Mouse (Mus musculus) testis, postnatal 10 days (tissue): ENCODE data around the gene Igfbp7.

Source experiments
- DNase-seq: peaks from one replicate; pipeline ENCODE4 v3.0.0; 2021; ENCODE audit warnings: low spot score

Igfbp7 gene

DNA sequence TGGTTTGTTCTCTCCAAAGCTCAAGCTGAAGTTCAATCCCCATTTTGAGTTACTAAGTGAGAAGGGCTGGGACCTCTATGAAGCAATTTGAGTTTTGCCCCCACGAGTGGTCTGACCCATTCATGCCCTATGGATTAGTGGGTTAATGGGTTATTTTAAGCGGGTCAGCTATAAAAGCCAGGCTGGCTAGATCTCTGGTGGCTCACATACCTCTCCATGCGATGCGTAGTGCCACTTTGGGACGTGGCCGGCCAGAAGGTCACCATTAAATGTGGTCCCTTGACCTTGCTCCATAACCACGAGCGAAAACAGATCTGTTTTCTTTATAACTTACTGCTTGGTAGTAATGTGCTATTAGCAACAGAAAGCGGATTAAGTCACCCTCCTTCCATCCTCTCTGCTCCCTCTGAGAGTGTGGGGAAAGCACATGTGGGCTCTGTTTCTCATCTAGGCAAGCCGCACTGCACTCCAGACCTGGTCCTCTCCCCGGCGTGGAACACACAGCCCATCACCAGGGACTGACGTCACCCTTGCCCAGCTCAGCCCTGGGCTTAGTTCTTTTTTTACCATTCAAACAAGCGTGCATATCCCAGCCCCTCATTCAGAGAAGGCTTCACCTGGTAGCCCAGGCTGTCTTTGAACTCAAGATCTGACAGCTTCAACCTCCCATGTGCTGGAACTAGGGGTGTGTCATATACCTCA, 28.3 kb downstream of the Igfbp7 start:
- no peak for DNase-seq

DNA sequence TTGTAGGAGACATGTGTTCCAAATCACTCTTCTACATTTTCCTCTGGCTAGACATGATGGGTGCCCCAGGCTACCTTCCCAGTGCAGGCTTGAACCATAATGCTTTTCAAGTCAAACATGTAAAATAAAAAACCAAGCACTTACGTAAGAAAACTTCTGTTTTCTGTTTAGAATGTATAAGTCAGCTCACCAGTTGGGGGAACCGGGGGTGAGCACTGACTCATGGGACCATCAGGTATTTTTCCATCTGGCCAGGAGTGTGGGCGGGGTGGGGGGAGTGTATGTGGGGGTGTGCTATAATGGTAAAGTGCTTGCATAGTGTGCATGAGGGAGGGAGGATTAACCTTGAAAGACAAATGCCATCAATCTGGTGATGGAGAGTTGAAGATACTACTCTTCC, 29.8 kb downstream of the Igfbp7 start:
- no peak for DNase-seq

DNA sequence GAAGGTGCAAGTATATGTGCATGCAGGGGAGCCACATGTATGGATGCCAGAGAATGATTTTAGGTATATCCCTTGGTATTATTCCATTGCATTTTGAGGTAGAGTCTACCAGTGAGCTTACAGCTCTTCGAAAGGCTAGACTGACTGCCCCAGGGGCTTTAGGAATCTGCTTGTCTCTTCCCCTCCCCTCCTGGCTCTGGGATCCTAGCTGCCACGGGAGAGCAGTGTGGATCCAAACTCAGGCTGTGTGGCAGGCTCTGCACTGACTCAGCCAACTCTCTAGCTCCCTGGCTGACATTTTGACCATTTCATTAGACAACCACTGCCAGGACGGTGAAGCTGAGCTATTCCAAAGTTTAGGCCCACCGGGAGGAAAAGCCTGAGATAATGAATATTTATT, 32.3 kb downstream of the Igfbp7 start:
- DNase-seq = no peak

DNA sequence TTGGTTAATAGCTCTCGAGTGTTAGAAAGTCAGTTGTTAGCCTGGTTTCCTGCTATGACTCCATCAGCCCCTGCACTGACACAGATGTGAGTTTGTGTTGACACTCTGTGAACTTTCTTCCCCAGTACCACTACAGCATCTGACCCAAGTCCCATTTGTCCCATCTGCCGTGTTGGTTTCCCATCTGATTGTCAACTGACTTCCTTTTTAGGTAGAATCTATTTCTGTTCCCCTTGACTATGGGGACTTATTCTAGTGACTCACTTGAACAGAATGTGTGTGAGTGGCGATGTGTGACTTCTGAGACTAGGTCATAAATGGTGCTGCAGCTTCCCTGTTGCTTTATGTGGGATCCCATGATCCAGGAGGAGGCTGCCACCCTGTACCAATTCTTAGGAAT, 32.9 kb downstream of the Igfbp7 start:
- DNase-seq = no peak

DNA sequence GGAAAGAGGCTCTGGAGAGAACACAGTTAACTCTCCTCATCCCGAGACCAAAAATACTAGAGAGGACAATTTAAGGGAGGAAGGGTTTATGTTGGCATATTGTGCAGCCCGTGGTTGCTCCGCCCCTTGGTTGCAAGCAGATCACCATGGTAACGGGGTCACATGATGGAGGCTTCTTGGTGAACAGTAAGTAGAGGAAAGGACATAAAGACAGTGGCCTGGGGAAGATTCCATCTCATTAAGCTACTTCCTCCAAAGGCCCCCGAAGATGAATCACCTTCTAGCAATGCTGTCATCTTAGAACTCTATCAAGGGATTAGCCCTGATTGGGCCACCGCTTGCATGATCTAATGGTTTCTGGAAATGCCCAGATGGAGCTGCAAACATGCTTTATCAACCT, 35.1 kb downstream of the Igfbp7 start:
- peak; percentile 73 for DNase-seq

DNA sequence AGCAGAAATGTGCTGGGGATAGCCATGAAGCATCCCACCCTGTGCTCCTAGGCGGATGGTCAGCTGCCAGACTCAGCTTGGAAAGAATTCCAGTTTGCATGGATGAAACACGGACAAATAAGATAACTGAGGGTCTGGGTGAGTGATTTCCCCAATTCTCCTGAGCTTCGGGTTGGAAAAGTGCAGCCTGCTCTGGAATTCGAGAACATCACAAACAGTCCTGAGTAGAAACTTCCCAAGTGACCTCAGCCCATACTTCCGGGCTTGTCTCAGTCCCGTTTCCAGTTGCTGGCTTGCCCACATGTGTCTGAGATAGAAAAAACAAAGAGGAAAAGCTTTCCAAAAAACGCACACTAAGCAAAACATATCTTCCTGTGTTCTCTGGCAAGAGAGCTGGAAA, 35.6 kb downstream of the Igfbp7 start:
- no peak for DNase-seq

DNA sequence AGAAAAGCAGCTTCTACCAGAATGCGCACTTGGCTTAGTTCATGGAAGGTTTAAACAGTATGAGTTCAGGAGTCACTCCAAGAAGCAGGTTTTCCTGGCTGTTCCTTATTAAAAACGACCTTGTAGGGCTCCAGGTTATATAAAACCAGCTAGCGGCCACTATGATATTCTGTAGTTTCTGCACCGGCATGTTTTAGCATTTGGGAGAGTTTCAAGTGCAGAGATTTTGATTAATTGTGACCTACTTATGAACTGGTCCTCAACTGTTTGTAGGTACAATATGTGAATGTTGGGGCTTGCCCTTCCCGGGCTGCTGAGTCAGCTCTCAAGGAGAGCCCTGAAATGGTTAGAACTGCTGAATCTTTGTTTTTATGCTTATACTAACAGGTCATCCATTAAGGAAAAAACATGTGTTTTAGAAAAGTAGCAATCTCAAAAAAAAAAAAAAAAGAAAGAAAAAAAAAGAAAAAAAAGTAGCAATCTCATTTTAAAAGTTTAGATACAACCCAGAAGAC, 37.4 kb downstream of the Igfbp7 start:
- DNase-seq = no peak

DNA sequence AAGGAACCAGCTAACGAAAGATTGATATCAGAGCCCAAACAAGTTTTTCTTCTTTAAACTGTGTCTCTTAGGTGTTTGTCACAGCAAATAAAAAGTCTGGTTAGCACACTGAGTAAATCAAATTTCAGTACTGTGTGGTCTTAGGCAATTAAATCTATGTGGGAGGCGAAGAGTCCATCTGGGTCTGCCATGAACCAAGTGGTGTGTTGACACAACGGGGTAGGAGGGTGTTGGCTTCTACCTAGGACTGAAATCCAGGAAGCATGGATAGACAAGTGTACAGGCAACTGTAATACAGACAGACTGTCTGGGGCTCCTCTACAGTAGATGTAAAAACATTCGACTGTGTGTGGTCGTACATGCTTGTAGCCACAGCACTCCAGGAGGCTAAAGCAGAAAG, 38.4 kb downstream of the Igfbp7 start:
- DNase-seq = no peak

DNA sequence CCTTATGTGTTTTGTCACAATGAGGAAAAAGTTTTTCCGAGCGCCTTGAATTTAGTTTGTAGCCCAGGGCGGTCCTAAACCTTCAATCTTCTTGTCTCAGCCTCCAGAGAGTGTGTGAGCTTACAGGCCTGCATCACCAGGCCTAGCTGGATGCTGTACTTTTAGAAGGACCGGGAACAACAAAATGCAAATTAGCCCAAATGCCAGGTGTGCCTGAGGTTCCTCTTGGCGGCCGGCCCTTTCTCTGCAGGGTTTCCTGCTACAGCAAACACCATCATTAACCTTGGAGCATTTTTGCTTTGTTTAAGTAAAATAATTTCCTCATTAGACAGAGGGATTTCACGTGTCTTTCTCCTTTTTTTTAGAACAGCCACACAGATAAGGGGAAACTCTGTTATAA, 39.6 kb downstream of the Igfbp7 start:
- no peak for DNase-seq

DNA sequence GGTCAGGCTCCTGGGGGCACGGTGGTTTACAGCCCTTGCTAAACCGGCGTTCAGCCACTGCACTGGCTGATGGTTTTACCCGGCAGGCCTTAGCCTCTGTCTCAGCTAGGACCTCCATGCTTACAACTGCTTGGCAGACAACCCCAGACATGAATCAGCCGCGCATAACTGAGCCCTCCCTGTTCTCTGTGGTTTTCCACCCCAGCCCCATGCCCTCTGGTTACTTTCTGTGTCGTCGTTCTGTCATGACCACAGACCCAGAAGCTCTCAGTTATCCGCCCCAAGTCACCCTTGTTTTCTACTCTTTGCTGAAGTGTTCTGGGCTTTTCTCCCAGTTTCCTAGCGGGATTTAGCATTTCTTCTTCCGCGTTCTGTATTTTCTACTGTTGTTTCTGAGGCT, 40.2 kb downstream of the Igfbp7 start:
- DNase-seq = no peak

DNA sequence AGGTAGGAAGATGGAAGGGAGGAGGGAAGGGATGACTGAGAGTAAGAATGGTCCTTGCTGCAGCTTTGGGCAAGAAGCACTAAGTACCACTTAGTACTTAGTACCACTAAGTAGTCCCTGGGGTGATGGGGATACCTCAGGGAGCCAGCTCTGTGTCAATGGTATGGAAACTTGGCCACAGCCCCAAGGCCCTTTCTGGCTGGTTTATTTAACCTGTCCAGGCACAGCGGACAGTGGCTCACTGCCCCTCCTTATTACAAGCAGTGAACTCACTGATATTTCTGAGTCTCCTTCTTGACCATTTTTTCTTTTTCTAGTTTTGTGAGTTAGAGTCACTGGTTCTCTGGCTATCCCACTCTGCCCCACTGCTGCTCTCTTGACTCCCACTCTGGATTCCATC, 40.7 kb downstream of the Igfbp7 start:
- DNase-seq = no peak

DNA sequence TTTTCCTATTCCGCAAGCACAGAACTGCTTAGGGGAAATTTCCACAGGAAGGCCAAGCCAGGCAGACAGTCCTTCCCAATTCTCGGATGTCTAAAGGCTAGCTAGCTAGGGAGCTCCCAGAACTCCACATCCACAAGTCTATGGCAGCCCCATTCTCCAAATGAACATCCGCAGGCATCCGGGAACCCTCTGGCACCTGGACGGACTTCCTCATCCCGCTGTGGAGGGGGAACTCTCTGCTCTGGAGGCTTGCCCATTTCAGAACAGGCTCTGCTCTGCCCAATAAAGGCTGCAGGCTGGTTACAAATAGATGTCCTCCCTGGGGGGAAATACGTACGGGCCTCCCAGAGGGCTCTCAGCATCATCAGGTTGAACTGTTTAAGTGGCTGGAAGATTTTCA, 41.5 kb downstream of the Igfbp7 start:
- DNase-seq = no peak

DNA sequence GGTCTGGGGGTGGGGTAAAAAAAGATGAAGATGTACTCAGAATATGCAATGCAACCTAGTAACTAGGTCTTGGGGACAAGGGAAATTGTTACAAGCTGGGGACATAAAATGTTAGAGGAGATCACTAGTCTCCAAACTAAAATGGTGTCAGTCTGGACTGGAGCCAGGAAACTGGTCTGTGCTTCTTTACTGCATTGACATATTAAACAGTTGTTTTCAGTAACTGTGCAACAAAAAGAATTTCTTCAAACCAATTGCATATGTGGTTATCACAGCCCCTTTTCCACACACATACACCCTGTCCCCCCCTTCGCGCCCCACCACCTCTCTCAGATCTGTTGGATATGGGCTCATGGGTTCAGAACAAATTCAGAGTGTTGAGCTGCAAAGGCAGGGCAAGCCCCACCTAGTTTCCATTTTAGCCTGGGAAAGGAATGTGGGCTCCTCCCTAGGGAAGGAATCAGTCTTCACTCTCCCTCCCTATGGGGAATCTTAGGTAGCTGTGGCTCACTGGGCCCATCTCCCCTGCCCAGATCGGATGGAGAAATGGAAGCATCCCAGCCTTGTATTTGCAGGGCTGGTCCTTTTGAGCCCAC, 43.3 kb downstream of the Igfbp7 start:
- DNase-seq = no peak

DNA sequence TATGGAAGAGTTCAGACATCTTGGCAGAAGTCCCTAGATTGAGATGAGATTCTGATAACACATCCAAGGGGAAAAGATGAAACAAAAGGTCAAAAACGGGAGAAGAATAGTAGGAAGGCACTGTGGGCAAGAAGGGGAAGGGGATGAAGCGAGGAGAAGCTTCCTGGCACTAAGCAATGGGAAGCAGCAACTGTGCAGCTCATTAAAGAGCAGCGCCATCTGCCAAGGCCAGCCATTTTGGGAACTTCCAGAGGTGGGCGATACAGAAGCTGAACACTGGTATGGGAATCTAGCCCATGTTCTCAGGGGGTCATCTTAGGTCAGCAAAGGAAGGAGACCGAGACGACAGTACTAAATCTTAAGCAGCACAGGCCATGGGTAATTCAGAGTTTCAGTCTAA, 44.2 kb downstream of the Igfbp7 start:
- DNase-seq = no peak

DNA sequence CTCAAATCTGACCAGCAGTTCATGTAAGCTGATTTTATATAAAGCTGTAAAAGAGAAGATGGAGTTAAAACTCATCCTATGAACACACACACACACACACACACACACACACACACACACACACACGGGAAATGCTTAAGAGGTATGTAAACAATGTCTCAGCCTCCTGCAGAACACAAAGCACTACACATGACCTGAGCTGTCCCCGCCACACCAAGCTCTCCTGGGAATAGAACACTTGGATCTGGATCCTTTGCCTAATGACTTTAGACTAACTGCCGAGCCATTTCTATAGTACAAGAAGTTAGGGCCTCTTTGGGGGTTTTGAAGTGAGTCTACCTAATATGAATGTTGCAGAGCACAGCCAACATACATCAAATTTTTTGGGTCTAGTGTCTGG, 45.7 kb downstream of the Igfbp7 start:
- DNase-seq = no peak

DNA sequence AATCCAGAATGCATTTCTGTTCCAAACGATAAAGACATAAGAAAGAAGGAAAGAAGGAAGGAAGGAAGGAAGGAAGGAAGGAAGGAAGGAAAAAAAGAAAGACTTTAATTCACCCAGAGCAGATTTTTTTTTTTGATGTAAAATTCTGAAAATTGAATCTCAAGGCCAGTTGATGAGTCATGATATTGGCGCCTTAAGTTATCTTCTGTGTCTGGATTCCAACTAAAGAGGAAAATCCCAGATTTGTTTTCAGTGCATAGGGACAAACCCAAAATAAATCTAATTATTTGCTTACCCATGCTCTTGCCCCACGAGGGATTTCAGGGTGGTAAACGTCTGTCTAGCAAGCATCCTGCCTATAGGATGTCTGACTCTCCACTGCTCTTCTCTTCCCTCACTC, 46.8 kb downstream of the Igfbp7 start:
- DNase-seq = no peak

DNA sequence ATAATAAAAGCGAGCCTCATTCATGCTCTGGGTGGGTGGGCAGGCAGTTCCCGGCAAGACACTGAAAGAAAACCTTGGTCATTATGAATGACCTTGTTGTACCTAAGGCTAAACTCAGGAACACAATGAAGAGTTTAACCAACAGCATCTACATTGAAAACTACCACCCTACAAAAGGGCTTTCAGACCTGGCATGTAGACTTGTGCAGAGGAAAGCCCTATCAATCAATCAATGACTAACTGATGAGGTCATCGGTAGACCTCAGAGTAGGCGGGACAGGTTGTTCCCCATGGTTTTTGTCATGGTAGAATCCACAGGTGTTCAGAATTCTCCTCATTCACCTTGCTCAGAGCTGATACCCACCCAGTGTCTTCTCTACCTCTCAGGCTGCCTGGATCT, 47.9 kb downstream of the Igfbp7 start:
- DNase-seq = no peak

DNA sequence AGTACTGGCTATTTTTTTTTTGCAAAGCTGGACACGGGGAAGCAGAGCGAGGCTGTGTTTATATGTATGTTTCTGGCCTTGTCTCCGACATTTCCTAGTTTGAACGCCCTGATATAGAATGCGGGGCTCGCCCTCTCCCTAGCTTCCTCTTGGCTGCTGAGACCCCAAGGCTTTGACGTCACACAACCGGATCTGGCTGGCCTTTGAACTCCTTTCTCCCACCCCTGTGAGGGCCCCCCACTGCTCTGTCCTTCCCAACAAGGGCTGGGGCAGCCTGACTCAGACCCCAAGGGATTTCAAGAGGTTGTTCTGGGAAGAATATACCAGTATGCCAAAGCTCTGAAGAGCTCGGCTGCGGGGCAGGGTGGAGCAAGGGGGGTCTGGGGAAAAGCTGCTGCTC, 49.5 kb downstream of the Igfbp7 start:
- peak; percentile 65 for DNase-seq

DNA sequence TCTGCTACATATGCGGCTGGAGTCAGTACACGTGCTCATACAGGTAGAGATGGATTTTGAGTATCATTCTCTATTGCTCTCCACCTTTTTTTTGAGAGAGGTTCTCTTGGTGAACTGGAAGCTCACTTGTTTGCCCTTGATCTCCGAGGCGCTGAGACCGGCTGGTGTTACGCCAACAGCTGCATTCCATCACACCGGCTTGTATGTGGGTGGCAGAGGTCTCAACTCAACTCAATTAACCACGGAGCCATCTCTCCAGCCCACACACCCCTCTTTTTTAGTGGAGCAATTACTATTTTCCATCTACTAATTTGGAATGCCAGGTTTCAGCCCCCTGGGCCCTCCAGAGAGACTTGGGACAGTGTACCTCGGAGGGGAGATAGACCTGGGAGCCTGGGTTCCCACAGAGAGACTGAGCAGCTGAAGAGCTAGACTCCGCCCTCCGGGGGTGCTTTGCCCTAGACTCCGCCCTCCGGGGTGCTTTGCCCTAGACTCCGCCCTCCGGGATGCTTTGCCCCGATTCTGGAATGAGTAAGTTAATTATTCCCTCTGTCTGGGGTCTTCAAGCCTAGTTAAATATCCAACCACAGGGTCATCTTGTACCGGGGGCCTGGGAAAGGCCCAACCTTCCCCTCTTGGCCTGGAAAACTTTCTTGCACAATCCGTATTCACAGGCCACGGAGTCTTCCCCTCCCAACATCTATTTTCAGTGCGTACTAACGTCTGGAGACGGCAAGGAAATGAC, 50.3 kb downstream of the Igfbp7 start:
- DNase-seq = peak; percentile 79

DNA sequence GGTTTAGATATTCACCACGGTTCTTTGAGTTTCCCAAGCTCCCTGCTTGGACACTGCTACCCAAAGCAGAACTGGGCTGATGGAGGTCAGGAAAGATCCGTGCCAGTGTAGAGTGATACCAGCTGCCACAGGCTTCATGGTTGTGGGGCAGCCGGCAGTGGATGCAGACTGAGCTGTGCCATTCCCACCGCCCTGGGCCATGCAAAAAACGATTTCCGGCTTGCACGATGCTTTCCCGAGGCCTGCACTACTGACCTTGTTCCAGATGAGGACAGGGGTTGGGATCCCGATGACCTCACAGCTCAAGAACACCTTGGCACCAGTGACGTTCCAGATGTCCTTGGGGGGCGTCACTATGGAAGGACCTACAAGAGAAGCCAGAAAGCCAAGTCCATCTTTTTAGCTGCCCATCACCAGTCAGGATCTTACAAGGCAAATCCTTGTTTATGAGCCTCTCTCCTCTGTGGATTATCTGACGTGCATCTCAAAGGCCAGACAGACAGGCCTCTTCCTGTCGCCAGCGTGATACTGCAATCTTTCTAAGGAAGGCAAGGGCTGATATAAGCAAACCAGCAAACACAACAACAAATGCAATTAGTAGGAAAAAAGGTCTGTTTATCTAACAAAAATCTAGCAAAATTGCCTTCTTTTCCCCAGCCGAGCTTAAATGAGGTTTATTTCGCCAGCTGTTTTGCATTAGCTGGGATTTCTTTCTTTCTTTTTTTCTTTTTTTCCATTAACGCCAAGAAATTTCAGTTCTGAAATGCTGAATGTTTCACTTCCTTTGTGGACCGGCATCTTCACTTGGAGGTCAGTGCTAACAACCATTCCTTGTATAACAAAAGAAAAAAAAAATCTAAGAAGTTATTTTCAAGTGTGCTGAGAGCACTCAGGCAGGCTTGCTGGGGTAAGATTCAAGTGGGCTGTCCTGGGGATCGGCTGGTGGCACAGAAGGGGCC, 52.3 kb downstream of the Igfbp7 start:
- no peak for DNase-seq

DNA sequence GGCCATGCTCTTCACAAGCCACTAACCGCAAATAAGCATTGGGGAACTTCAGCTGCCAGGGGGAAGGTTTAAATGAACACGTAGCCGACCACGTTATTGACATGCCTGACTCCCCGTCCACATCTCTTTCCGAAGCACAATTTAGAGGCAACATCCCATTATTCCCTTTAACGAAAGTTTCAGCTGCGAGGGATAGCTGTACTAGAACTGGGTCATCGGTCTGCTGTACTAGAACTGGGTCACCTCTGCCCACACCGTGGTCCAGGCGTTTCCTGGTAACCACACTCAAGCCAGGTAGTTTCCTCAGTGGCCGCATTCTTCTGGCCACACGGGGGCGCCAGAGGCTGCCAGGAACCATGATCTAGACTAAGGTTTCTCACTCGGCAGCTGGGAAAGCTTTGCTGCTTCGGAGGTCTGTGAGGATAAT, 53.5 kb downstream of the Igfbp7 start:
- DNase-seq = peak; percentile 90

DNA sequence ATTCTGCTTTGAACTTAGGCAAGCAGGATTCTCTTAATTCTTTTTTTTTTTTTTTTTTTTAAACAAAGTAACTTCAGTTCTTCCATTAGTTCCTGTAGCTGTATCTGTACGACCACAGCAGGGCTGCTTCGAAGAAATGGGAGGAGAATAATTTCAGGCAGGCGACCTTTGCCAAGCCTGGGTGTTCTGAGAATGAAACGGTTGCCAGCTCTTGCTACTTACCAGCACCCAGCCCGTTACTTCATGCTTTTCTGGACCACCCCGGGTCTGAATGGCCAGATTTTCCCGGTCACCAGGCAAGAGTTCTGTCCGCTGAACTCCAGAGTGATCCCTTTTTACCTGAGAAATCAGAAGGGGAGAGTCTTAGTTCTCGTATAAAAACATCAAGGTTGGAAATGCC, 56.1 kb downstream of the Igfbp7 start:
- DNase-seq = no peak
